Mouse (Mus musculus): Measurements from ENCODE around the gene Cd2bp2.

Cd2bp2 gene

DNA sequence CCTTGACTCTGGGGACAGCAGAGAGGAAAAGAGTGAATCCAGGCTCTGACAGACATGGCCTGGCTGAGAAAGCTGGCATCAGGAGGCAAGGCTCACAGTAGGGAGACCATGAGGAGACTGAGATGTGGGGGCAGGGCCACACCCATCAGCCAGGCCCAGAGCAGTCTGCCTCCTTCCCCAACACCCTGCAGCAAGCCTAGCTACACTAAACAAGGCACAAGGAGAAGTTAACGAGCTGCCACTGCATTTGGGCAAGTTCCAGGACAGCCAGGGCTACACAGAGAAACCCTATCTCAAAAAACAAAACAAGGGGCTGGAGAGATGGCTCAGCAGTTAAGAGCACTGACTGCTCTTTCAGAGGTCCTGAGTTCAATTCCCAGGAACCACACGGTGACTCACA, 53.6 kb downstream of the Cd2bp2 start:
- DNase-seq (ENCODE audit: low read depth): no peak

Measured in NIH3T3 (cell line).